Mouse (Mus musculus): ENCODE data around the gene Wipi2. TPM values are rescaled to one million over a fixed set of nuclear protein-coding genes. Genes with fewer than 3 reads are reported as not detected.

Gene Wipi2
- polyA plus RNA-seq, 1 experiment from 2014 or later, result 53.1 TPM

DNA sequence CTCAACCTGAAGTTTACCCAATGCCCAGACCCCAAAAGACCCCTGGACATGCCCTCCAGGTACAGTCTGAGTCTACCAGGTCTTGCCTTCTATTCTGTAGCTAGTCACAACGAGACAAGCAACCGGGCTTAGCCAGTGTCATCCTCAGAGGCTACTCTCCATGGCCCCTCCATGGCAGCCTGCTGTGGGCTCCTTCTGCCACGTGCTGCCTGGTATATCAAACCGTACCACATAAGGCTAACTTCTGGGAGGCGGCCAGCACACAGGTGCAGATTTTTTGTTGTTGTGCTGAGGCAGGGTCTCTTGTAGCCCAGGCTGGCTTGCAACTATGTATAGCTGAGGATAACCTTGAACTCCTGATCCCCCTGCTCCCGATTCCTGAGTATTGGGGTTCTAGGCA lies 88.6 kb downstream of the Wipi2 start:
- Histone ChIP-seq H3K4me2 (replicated peaks) (no peak overlapping the region), H3K4me3 (no peak overlapping the region), H3K9me3 (0 out of 2 replicates have a peak, but pooled peaks cover 3% of the 10 kb centered on the region), H3K4me1 (no peaks in the 10 kb centered on the region), H3K36me3 (peaks cover 16% of the 10 kb centered on the region), H3K27me3 (no peaks in the 10 kb centered on the region), H3K27ac (no peak overlapping the region), H3K9ac (no peak overlapping the region; the same call in 1 of the 2 replicates)
- 81% methylated on average over 6 of the region's 6 CpGs for WGBS
- ATAC-seq (ENCODE audit: low FRiP score, low read depth), result no peak

DNA sequence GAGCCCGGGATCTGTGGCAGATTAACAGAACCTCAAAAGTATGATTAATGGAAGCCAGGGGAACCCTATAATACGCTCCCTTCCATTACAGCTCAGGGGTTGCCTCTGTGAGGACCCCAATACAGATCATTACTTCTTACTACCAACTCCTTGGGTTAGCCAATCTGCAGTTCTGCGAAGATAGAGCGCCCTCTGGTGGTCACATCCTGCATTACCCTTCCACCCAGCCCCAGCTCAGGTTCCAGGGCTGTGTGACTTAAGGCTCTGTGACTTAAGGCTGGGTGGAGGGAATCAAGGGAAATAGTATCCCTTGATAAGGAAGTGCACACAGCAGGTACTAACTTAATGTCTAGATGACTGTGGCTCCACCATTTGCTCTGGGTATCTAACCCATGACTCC lies 90.5 kb downstream of the Wipi2 start:
- Histone ChIP-seq H3K4me1 (no peaks in the 10 kb centered on the region), H3K9me3 (no peaks in the 10 kb centered on the region), H3K9ac (no peak overlapping the region), H3K4me3 (no peak overlapping the region), H3K4me2 (replicated peaks) (no peak overlapping the region), H3K27ac (no peak overlapping the region), H3K36me3 (peaks cover 4% of the 10 kb centered on the region; the same call in 1 of the 2 replicates), H3K27me3 (no peaks in the 10 kb centered on the region)
- WGBS, result 20% methylated on average over 4 of the region's 4 CpGs
- ATAC-seq (ENCODE audit: low FRiP score, low read depth), result peak; percentile 16

DNA sequence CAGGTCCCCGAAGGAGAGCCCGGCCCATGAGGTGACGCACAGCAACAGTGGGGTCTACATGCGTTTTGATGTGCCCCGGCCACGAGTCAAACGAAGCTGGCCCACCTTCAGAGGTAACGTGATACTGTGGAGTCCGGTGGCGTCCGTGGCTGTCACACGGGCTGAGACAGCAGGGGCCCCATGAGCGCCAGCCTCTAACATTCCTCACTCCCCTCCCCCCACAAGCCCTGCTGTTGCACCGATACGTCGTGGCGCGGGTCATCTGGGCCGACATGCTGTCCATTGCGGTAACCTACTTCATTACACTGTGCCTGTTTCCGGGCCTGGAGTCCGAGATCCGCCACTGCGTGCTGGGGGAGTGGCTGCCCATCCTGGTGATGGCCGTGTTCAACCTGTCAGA lies 91.0 kb downstream of the Wipi2 start:
- H3K27ac ChIP-seq, result no peak overlapping the region
- no peak overlapping the region for H3K4me3 ChIP-seq
- no peak overlapping the region for H3K4me2 ChIP-seq (replicated peaks)
- no peaks in the 10 kb centered on the region for H3K9me3 ChIP-seq
- peak; percentile 10; the same call in 1 of the 2 replicates for ATAC-seq (ENCODE audit: low FRiP score, low read depth)
- no peaks in the 10 kb centered on the region for H3K4me1 ChIP-seq
- H3K9ac ChIP-seq, result no peak overlapping the region
- peaks cover 4% of the 10 kb centered on the region; the same call in 1 of the 2 replicates for H3K36me3 ChIP-seq
- 56% methylated on average over 25 of the region's 25 CpGs for WGBS
- no peaks in the 10 kb centered on the region for H3K27me3 ChIP-seq

DNA sequence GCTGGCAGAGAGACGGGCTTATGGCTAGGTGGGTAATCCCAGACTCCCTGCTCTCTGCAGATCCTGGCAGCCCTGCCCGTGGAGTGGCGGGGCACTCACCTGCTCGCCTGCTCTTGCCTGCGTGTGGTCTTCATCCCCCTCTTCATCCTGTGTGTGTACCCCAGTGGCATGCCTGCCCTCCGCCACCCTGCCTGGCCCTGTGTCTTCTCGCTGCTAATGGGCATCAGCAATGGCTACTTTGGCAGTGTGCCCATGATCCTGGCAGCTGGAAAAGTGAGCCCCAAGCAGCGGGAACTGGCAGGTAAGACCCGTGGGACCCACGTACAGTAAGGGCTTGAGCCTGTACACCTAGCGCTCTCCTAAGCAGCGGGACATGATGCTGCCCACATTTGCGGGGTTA lies 92.4 kb downstream of the Wipi2 start:
- Histone ChIP-seq H3K4me3 (no peak overlapping the region), H3K9me3 (no peaks in the 10 kb centered on the region), H3K27ac (no peak overlapping the region), H3K36me3 (peaks cover 2% of the 10 kb centered on the region; the same call in 1 of the 2 replicates), H3K27me3 (no peaks in the 10 kb centered on the region), H3K4me2 (replicated peaks) (no peak overlapping the region), H3K4me1 (peaks cover 5% of the 10 kb centered on the region; the same call in 1 of the 2 replicates), H3K9ac (no peak overlapping the region)
- ATAC-seq (ENCODE audit: low FRiP score, low read depth), result no peak
- WGBS, result 90% methylated on average over 13 of the region's 13 CpGs

Other genes starting within 250 kb of the Wipi2 start
- 6.3 and 6.6 TPM in 2 replicates for gene Foxk1, start 226.2 kb upstream of the Wipi2 start, polyA plus RNA-seq (2015; fragmentation: Nextera tagmentation; extraction: Ambion mirVana)
- 7.9 and 8.1 TPM in 2 replicates for gene Ap5z1, start 163.8 kb upstream of the Wipi2 start, polyA plus RNA-seq (2015; fragmentation: Nextera tagmentation; extraction: Ambion mirVana)
- 0.15 TPM in 1 of 2 replicates, not detected in the other for gene Papolb, start 97.6 kb upstream of the Wipi2 start, polyA plus RNA-seq (2015; fragmentation: Nextera tagmentation; extraction: Ambion mirVana)
- gene Radil, start 76.6 kb upstream of the Wipi2 start, polyA plus RNA-seq (2015; fragmentation: Nextera tagmentation; extraction: Ambion mirVana), result 4.3 and 4.8 TPM in 2 replicates
- 2.1 and 2.2 TPM in 2 replicates for gene Mmd2, start 18.9 kb upstream of the Wipi2 start, polyA plus RNA-seq (2015; fragmentation: Nextera tagmentation; extraction: Ambion mirVana)
- gene Slc29a4, start 64.8 kb downstream of the Wipi2 start, polyA plus RNA-seq (2015; fragmentation: Nextera tagmentation; extraction: Ambion mirVana), result 9.0 and 10.6 TPM in 2 replicates
- gene Tnrc18, start 190.0 kb downstream of the Wipi2 start, polyA plus RNA-seq (2015; fragmentation: Nextera tagmentation; extraction: Ambion mirVana), result 37.4 and 37.7 TPM in 2 replicates